Mouse (Mus musculus): ENCODE measurements at regions not wholly inside any gene's neighbourhood (a gene's known extent, or its start where the extent isn't known, plus 50 kb on each side); places are given as distances from the start of the nearest gene placed in this dataset.

DNA sequence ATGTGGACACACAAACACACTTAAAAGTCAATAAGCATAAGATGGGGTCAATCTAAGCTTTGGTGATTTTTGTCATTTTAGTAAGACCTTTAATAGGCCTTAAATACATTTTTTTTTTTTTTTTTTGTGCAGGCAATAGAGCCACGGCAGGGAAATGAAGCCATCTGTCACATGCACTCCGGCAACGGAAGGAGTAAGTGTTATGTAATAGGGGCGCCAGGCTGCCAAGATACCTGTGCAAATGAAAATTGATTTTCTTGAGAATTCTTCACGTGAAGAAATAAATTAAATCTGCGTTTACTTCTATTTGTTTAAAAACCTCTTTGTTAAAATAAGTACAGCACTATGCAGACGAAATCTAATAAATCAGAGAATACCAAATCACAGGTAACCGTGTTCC is 54.6 kb upstream of the Card11 start:
- CTCF ChIA-PET, result no interaction called here

DNA sequence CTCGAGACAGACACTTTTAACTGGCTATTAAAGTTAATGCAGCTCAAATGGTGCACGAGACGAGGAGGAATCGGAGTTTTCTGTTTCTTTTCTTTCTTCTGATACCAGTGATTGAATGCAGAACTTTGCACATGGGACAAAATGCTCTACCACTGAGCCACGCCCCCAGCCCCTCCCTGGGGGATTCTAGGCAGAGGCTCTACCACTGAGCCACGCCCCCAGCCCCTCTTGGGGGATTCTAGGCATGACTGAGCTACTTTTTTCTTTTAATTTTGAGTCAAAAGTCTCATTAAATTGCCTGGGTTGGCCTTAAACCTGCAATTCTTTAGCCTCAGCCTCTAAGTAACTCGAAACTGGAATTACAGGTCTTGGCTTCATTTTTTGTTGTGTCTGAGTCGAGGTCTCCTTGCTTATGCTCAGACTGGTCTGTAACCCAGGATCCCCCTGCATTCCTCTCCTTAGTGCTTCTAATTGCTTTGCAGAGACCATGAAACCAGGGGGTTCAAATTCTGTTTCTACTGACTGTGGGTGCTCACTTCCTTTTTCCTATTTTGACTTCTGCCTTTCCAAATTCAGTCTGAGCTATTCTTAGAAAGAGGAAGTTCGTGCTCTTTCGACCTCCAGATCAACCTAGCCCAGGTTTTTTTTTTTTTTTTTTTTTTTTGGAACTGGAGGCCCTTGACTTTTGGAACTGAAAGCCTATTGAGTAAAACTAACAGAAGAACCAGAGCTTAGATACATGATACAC is 55.4 kb upstream of the Card11 start:
- CTCF ChIA-PET, result interaction anchor here (0.6 to 0.7 kb wide), 2 partner anchors 66 to 83 kb away, joined by 10 to 14 read pairs; no protein-coding TSS in a partner anchor

GRCm38 (mm10) chr5:141058141-141058540 is 57.8 kb upstream of the Card11 start:
- CTCF ChIA-PET, result interaction anchor here (1.0 kb wide), 1 partner anchor 53 kb away, joined by 3 read pairs; no protein-coding TSS in a partner anchor

DNA sequence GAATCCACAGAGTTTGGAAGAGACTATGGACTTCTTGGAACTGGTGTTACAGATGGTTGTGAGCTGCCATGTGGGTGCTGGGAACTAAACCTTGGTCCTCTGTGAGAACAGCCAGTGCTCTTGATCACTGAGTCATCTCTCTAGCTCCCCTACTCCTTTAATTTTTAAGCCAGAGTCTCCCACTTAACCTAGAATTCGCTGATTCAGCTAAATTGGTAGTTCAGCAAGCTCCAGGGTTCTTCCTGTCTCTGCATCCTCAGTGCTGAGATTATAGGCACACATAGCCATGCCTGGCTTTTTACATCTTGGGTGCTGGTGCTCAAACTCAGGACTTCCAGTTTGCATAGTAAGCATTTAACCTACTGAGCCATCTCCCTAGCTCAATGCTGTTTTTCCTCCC is 58.5 kb upstream of the Card11 start:
- CTCF ChIA-PET, result no interaction called here

- CTCF ChIA-PET, result interaction anchor here (0.5 to 0.9 kb wide), 4 partner anchors 10 to 70 kb away, joined by 3 to 6 read pairs (median 4); no protein-coding TSS in a partner anchor
Observed at GRCm38 (mm10) chr5:141062144-141062543, 61.8 kb upstream of the Card11 start.

DNA sequence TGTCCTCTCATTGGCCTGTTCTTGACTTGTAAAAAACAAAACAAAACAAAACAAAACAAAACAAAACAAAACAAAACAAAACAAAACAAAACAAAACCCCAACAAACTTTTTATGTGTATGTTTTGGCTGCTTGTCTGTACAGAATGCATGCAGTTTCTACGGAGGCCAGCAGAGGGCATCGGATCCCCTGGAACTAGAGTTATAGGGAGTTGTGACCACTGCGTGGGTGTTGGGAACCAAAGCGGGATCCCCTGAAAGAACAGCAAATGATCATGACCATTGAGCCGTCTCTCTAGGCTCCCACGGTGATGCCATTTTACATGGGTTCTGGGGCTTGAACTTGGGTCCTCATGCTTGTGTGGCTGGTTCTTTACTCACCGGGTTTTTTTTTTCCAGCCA is 67.2 kb upstream of the Card11 start:
- CTCF ChIA-PET, result no interaction called here

- CTCF ChIA-PET, result no interaction called here
Observed at GRCm38 (mm10) chr5:141074457-141074856, 74.1 kb upstream of the Card11 start.

DNA sequence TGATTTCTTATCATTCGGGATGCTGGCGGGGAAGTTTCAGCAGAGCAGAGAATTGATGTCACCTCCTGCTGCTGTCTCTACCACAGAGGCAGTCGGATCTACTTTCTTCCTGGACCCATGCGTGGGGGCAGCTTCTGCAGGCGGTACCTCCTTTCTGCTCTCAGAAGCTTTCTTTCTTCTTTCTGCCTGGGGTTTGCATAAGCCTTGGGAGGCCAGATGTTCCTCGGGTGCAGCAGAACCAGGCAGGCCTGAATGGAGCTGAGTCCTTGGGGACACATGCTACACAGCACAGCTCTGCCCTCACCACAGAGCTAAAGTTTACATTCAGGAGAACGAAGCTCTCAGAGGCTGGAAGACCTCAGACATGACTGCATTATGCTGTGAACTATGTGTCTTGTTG is 75.8 kb upstream of the Card11 start:
- CTCF ChIA-PET, result interaction anchor here (0.5 to 1.5 kb wide), 2 partner anchors 59 to 1595 kb away, joined by 3 read pairs; no protein-coding TSS in a partner anchor

GRCm38 (mm10) chr5:141076942-141077341 is 76.6 kb upstream of the Card11 start:
- CTCF ChIA-PET, result interaction anchor here (0.6 to 1.5 kb wide), 3 partner anchors 60 to 284 kb away, joined by 3 to 7 read pairs (median 5); no protein-coding TSS in a partner anchor

DNA sequence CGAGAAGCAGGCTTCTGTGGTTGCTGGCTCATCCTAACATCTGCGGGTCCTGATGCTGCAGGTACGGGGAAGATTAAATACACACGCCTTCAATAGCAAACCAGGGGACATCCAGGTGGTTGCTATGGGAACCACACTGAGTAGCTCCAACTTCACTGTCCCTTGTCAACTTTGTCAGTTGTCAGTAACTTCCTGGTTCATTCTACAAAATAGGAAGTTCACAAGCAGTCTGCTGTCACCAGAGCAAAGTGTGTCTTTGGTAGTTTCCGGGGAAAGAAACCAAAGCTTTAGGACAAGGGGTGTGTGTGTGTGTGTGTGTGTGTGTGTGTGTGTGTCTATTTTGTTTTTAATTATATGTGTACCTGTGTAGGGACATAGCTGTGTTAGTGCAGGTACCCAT is 80.5 kb upstream of the Card11 start:
- CTCF ChIA-PET, result interaction anchor here (0.6 kb wide), 1 partner anchor 81 kb away, joined by 3 read pairs; no protein-coding TSS in a partner anchor

- CTCF ChIA-PET, result no interaction called here
Observed at GRCm38 (mm10) chr5:141084056-141084730, 83.8 kb upstream of the Card11 start.

DNA sequence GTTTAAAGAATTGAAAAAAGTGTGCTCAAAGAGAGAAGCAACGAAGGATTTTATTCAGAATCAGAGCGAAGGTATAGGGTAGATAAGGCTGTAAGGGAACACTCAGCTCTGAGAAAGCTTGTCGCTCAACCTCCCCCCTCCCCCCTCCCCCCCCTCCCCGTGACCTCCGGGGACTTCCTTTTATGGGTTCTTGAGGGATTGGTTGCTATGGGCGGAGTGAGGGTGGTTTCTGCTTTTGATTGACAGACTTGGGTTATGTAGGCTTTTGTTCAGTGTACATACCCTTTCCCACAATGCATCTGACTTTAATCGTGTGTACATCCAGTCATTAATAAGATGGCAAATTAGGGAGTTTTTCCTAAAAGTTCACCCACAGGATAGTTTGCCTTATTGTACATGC is 84.4 kb upstream of the Card11 start:
- CTCF ChIA-PET, result no interaction called here

DNA sequence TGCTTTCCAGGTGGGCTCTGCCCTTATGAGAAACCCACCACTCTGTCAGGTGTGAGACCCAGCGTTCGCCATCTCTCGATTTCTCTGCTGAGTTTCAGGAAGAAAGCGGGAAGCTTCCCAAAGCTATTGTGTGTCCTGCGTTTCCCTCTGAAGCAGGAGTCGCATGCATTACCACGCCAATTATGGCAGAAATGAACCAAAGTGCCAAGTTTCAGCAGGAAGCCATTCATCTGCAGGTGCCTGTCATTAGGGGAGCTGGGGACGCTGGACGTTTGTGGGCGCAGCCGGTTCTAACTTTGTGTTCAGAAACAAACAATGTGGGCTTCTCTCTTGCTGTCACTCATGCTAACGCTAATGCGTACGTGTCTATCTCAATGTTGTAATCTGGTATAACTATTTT is 91.3 kb upstream of the Card11 start:
- CTCF ChIA-PET, result no interaction called here

GRCm38 (mm10) chr5:141093641-141094040 is 93.3 kb upstream of the Card11 start:
- CTCF ChIA-PET, result interaction anchor here (1.2 kb wide), 1 partner anchor 11 kb away, joined by 3 read pairs; no protein-coding TSS in a partner anchor

- CTCF ChIA-PET, result no interaction called here
Observed at GRCm38 (mm10) chr5:141097878-141098277, 97.5 kb upstream of the Card11 start.

- CTCF ChIA-PET, result interaction anchor here (0.8 kb wide), 1 partner anchor 54 kb away, joined by 3 read pairs; no protein-coding TSS in a partner anchor
Observed at GRCm38 (mm10) chr5:141111666-141112065, 111.3 kb upstream of the Card11 start.

GRCm38 (mm10) chr5:141115273-141115904 is 115.0 kb upstream of the Card11 start:
- CTCF ChIA-PET, result no interaction called here

DNA sequence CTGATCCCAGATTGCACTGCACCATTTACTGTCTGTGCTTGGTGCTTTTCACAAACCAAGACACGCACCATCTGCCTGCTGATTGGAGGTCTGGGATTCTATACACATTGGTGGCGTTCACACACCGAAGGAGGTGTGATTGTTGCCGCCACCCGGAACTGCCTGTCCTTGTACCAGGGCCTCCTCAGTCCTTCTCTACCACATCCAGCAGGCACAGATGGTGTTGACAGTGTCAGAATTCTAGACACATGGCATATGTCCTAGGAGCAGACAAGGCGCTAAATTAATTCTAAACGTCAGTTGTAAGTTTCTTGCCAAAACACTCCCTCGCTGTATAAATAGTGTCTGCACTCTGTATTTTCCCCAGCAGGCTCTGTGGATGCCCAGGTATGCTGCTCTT is 115.6 kb upstream of the Card11 start:
- CTCF ChIA-PET, result no interaction called here

DNA sequence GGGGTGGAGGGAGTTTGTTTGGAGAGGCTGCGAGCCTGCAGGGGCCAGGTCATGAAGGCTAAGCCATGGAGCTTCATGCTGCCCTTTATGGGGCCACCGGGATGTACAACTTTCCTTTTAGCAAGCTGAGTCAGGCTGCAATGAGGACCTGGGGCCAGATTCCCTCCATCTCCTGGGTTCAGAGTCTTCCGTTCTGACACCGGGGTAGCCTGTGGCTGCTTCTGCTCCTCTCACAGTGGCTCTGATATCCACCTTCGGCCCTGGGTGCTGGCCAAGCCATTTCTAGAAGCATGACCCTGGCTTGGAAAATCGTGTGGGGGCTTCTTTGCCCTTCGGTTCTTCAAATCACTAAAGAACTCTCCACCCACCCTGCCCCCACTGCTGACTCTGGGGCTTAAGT is 115.4 kb upstream of the Sdk1 start:
- CTCF ChIA-PET, result no interaction called here

DNA sequence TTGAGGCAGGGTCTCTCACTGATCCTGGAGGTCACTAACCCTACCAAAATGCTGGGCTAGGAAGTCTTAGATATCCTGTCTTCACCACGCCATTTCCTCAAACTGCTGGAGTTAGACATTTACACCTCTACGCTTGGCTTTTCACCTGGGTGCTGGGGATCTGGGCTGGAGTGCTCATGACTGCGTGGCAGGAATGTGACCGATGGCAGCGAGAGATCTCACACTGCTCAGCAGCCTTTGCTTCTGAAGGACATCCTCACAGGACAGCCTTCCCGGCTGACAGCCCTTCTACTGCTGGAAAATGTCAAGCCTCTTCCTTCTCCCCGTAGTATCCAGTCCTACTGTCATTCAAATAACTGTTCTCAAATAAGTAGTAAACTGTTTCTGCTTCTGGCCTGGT is 114.8 kb upstream of the Sdk1 start:
- CTCF ChIA-PET, result no interaction called here

DNA sequence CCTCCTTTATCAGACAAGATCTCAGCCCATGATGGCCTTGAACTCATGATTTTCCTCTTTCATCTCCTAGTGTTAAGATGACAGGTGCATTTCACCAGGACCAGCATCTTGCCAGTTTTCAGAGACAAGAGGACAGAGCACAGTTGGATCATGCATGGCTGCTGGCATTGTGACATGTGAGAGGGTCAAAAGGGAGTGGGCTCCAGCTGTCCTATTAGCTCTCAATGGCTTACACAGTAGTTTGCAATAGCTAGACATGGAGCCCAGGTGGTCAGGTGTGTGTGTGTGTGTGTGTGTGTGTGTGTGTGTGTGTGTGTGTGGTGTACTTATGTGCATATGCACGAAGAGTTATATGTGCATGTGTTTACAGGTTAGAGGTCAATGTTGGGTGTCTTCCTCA is 110.3 kb upstream of the Sdk1 start:
- CTCF ChIA-PET, result no interaction called here

DNA sequence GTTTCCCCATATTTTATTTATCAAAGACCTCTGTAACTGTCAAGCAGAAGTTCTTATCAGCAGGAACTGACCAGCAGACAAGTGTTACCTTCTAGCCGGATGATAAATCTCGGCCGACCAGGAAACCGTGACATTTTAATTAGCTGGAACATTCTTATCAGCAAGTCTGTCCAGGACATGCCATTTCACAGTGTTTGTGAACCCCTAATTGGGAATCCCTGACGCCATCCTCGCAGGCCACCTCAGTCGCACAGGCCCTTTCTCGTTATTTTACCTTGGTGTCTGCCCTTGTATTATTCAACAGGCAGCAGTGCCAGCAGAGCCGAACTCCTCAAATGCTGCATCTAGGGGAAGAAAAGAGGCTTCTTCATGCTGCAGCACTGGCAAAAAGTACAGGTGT is 109.4 kb upstream of the Sdk1 start:
- CTCF ChIA-PET, result no interaction called here

GRCm38 (mm10) chr5:141136239-141136638 is 105.1 kb upstream of the Sdk1 start:
- CTCF ChIA-PET, result no interaction called here
